Mouse (Mus musculus): ENCODE measurements around the gene Gli2. TPM values are rescaled to one million over a fixed set of nuclear protein-coding genes. Genes with fewer than 3 reads are reported as not detected.

Gli2 gene
- polyA plus RNA-seq, 1 experiment: 4.4 TPM

DNA sequence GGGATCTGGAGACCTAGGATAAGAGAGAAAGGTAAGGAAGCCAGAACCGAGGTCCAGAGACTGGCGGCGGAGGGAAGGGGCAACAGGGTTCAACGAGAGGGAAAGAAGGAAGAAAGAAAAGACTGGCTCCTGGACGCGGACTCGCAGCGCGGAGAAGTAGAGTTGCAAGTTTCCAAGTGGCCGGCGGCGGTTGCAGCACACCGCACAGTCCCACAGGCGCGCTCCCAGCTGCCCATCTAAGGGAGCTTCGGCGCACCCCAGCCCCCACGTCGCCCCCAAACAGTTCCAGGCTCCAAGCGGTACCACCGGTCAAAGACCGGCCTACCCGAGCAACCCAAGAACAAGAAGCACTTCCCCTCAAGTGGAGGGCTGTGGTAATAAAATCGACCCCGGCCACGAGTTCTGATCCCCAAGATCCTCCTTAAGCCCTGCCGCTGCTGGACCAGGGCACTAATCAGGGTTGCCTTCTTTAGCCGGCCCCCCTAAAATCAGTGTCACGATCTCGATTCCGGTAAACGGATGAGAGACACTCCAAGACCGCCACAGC, 715 bp downstream of the Gli2 start:
- TF ChIP-seq POLR2A (IDR thresholded peaks at IDR 0.05; ENCODE audit: borderline replicate concordance, extremely low read depth, low read depth, low read length): no peak
- TF ChIP-seq CTCF (IDR thresholded peaks at IDR 0.05; ENCODE audit: insufficient read depth, low read length): no peak
- peaks cover 9% of the 10 kb centered on the region for H3K4me1 ChIP-seq (ENCODE audit: control insufficient read depth, insufficient read depth, low read length)
- 1% methylated on average over 33 of the region's 33 CpGs for WGBS
- peak; percentile 15 for DNase-seq
- H3K4me3 ChIP-seq (replicated peaks; ENCODE audit: extremely low read depth, low read depth, low read length): peak overlapping the region; percentile 55

DNA sequence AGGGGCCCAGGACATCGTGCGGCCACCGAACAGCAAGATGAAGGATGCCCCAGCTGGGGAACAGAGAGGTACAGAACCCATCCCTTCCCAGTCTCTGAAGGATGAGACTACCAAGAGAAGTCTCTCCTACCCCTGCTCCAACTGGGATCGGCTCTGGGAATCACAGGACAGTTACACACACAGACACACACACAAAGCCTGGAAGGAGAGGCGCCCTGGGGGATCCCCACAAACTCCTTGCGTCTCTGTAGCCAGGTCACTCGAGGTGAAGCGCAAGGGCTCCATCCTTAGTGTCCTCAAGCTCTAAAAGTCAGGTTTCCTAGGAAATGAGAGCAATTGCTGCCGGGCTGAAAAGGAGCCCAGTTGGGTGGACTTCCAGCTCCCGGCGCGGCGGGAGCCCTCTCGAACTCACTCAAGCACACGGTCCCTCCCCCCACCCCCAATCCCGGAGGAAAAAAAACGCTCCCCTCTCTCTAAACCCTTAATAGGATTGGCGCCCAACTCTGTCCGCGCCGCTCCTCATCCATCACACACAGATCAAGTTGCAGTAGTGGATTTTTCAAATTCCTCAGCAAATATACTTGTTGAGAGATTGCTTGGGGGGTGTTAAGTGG, 1.4 kb downstream of the Gli2 start:
- peak; percentile 18 for DNase-seq
- no peak for TF ChIP-seq CTCF (IDR thresholded peaks at IDR 0.05; ENCODE audit: insufficient read depth, low read length)
- no peak for TF ChIP-seq POLR2A (IDR thresholded peaks at IDR 0.05; ENCODE audit: borderline replicate concordance, extremely low read depth, low read depth, low read length)
- WGBS: 1% methylated on average over 21 of the region's 21 CpGs
- Histone ChIP-seq H3K4me1 (ENCODE audit: control insufficient read depth, insufficient read depth, low read length) (peaks cover 9% of the 10 kb centered on the region), H3K4me3 (replicated peaks; ENCODE audit: extremely low read depth, low read depth, low read length) (peak overlapping the region; percentile 55)

DNA sequence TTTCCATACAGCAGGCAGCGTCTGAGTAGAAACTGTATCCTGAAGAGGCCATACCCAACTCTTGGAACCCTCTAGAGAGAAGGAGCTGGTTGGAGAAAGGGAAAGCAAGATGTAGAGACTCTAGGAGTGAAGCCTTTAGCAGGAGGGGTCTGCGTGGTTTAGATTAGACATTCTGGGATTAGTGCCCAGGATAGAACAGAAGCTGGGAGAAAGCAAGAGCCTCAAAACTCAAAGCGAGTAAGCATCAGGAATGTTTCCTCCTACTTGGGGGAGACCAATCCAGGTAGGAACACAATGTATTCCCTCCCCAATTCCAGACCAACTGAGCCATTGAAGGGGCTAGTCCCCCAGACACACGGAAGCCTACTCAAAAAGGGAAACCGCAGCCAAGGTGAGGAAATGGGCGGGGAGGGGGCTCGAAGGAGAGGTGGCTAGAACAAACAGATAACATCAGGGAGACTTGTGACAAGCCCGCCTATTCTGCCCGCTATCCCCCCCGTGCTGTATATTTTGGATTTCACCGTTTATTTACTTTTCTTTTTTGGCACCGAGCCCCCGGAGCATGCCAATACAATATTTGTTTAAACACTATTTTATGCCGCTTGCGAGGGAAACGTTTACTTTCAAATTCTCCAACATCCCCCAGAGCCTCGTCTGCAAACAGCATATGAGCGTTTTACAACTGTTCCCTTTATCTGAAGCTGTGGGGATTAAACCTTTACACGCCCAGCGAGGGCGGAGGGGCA, 2.1 kb downstream of the Gli2 start:
- DNase-seq: no peak
- Histone ChIP-seq H3K4me3 (replicated peaks; ENCODE audit: extremely low read depth, low read depth, low read length) (no peak overlapping the region), H3K4me1 (ENCODE audit: control insufficient read depth, insufficient read depth, low read length) (peaks cover 9% of the 10 kb centered on the region)
- TF ChIP-seq POLR2A (IDR thresholded peaks at IDR 0.05; ENCODE audit: borderline replicate concordance, extremely low read depth, low read depth, low read length): no peak
- TF ChIP-seq CTCF (IDR thresholded peaks at IDR 0.05; ENCODE audit: insufficient read depth, low read length): no peak
- 6% methylated on average over 21 of the region's 21 CpGs for WGBS

DNA sequence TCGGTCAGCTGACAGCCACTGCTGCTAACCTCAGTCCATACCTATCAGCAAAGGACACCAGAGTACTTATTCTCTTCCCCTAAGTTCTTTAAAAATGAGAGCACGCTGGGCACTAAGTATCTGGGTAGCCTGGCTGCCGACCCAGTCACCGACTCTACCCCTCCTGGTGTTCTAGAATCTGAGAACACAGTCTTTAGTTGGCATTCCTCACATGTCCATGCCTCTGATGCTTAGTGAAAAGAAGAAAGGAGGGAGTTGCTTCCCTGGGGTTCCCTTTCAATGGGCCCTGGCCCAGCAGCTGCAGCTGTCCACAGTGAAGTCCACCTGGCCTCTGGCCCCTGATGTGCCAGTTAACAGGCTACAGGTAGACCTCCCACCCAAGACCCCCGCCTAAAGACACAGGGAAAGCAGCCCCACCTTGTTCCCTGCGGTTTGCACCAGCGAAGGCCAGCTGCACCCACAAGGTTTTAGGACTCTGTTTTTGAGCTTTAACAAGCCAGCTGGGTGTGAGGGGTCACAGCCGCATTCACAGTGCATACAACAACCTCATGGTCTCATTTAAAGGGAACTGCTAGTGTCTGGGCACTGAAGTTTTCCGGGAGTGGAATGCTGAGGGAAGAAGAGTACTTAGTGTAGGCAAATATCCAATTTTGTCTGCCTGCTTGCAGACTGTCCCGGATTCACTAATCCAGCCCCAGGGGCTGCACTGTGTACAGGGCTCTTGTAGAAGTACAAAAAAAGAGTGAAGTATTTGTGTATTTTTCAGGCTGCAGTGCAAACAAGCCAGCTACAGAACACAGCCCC, 3.4 kb downstream of the Gli2 start:
- no peak for DNase-seq
- WGBS: 42% methylated on average over 10 of the region's 10 CpGs
- Histone ChIP-seq H3K4me3 (replicated peaks; ENCODE audit: extremely low read depth, low read depth, low read length) (no peak overlapping the region), H3K4me1 (ENCODE audit: control insufficient read depth, insufficient read depth, low read length) (peaks cover 9% of the 10 kb centered on the region)
- TF ChIP-seq CTCF (IDR thresholded peaks at IDR 0.05; ENCODE audit: insufficient read depth, low read length): no peak
- no peak for TF ChIP-seq POLR2A (IDR thresholded peaks at IDR 0.05; ENCODE audit: borderline replicate concordance, extremely low read depth, low read depth, low read length)

DNA sequence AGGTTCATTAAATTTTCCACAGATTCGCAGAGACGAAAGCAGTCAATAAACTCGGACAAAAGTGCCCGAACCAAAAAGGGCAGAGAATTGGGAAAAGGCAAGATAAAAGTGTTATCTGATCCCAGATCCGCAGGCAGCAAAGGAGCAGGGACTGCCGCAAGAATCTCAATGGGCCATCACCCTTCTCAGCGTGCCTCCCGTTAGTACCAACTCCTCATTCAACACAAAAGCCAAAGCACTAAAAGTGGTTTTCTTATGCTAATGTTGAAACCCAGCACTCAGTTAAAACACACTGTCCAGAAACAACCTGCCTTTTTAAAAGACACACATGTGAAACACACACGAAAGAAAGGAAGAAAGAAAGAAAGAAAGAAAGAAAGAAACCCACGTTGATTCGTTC, 4.4 kb downstream of the Gli2 start:
- peaks cover 9% of the 10 kb centered on the region for H3K4me1 ChIP-seq (ENCODE audit: control insufficient read depth, insufficient read depth, low read length)

DNA sequence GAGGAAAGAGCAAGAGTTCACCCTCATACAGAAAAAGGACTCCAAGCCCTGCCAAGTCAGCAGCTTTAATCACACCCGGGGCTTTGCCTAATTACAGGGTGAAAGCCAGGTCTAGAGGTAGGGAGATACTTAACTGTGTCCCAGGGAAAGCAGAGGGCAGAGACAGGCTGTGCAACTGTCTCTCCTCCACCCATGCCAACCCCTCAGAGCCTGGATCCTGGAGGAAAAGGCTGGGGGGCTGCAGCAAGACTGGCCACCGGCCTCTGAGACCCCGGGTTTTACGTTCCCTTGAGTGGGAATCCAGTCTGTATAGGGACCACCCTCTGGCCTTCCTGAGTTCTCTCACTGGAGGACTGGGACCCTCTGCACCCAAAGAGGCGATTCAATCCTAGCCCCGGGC, 4.9 kb downstream of the Gli2 start:
- no peak for DNase-seq
- WGBS: 29% methylated on average over 6 of the region's 6 CpGs
- TF ChIP-seq CTCF (IDR thresholded peaks at IDR 0.05; ENCODE audit: insufficient read depth, low read length) (no peak), POLR2A (IDR thresholded peaks at IDR 0.05; ENCODE audit: borderline replicate concordance, extremely low read depth, low read depth, low read length) (no peak)
- Histone ChIP-seq H3K4me1 (ENCODE audit: control insufficient read depth, insufficient read depth, low read length) (peaks cover 9% of the 10 kb centered on the region), H3K4me3 (replicated peaks; ENCODE audit: extremely low read depth, low read depth, low read length) (no peak overlapping the region)

More for the DNA sequence above, 4.4 kb downstream of the Gli2 start:
- 38% methylated on average over 11 of the region's 11 CpGs for WGBS
- H3K4me3 ChIP-seq (replicated peaks; ENCODE audit: extremely low read depth, low read depth, low read length): no peak overlapping the region
- no peak for DNase-seq
- TF ChIP-seq CTCF (IDR thresholded peaks at IDR 0.05; ENCODE audit: insufficient read depth, low read length): no peak
- no peak for TF ChIP-seq POLR2A (IDR thresholded peaks at IDR 0.05; ENCODE audit: borderline replicate concordance, extremely low read depth, low read depth, low read length)

DNA sequence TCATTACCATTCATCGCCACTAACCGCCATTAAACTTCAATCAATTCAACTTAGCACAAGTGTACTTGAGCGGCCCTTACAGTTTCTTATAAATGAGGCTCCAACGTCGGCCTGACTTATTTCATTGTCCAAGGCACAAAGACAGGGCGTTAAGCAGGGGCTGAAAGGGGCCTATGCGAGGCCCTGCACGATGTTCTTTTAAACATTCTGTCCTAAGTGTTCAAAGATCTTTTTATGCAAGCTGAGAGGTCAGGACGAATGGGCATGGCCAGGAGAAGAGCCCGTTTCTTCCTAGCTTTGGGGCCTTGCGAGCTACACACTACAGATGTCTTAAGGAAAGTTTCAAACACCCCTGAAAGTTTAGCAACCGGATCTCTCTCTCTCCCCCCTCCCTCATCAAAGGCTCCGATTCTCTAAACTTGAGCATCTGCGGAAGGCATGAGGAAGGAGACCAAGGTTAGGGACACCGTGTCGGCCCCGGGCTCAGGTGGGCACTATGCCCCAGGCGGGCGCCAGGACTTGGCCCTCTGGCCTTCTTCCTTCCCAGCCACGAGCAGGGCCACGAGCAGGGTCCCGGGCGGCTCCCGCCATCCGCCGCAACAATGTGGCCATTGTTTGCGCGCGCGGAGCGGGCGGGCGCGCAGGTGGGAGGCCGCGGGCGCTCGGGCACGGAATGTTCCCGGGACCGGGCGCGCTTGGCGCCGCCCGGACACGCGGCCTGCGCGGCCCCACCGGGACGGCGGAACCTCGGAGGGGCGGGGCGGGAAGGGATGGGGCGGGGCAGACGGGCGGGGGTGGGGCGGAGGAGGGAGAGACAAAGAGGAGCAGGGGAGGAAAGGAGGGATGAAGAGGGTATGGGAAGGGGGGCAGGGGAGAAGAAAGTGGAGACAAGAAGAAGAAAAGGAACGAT, 5.7 kb downstream of the Gli2 start:
- TF ChIP-seq POLR2A (IDR thresholded peaks at IDR 0.05; ENCODE audit: borderline replicate concordance, extremely low read depth, low read depth, low read length) (no peak), CTCF (IDR thresholded peaks at IDR 0.05; ENCODE audit: insufficient read depth, low read length) (no peak)
- DNase-seq: peak; percentile 14
- 4% methylated on average over 53 of the region's 61 CpGs for WGBS
- peak overlapping the region; percentile 28 for H3K4me3 ChIP-seq (replicated peaks; ENCODE audit: extremely low read depth, low read depth, low read length)
- H3K4me1 ChIP-seq (ENCODE audit: control insufficient read depth, insufficient read depth, low read length): peaks cover 7% of the 10 kb centered on the region

DNA sequence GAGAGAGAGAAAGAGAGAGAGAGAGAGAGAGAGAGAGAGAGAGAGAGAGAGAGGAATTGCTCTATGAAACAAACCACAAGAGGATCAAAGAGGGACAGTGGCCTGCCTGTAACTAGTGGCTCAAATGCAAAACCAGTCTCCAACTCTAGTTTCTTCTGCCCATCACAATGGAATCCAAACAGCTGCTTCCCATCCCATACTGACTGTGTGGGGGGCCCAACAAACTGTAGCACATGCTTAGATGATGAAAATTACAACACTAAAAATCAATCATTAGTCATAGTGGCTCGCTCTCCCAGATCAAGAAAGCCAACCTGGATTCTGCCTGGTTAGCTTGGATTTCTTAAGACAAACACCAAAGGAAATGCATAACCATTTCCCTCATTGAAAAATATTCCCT, 15.0 kb downstream of the Gli2 start:
- TF ChIP-seq CTCF (IDR thresholded peaks at IDR 0.05; ENCODE audit: insufficient read depth, low read length): no peak
- no peak for TF ChIP-seq POLR2A (IDR thresholded peaks at IDR 0.05; ENCODE audit: borderline replicate concordance, extremely low read depth, low read depth, low read length)
- WGBS: 79% methylated on average over 1 of the region's 1 CpGs
- Histone ChIP-seq H3K4me3 (replicated peaks; ENCODE audit: extremely low read depth, low read depth, low read length) (no peak overlapping the region), H3K4me1 (ENCODE audit: control insufficient read depth, insufficient read depth, low read length) (no peaks in the 10 kb centered on the region)
- no peak for DNase-seq
